Mouse (Mus musculus) retina, postnatal 7 days (tissue): ENCODE data around the gene P2ry14.
"Not testable (repeated sequence)": the region's sequence is repeated elsewhere in the genome, so short reads cannot be mapped to it uniquely, and the experiment has no call there.

ENCODE experiments used
- DNase-seq: peaks from one replicate; pipeline ENCODE4 v3.0.0-alpha.2; 2012; ENCODE audit warnings: low read depth, low spot score

The P2ry14 gene

GRCm38 (mm10) chr3:59107439-59107838, 46.0 kb downstream of the P2ry14 start:
- no peak for DNase-seq

GRCm38 (mm10) chr3:59104462-59104861, 49.0 kb downstream of the P2ry14 start:
- DNase-seq, result peak; percentile 29

- DNase-seq, result no peak
These were observed 51.3 kb downstream of the P2ry14 start for GRCm38 (mm10) chr3:59102146-59102545.

DNA sequence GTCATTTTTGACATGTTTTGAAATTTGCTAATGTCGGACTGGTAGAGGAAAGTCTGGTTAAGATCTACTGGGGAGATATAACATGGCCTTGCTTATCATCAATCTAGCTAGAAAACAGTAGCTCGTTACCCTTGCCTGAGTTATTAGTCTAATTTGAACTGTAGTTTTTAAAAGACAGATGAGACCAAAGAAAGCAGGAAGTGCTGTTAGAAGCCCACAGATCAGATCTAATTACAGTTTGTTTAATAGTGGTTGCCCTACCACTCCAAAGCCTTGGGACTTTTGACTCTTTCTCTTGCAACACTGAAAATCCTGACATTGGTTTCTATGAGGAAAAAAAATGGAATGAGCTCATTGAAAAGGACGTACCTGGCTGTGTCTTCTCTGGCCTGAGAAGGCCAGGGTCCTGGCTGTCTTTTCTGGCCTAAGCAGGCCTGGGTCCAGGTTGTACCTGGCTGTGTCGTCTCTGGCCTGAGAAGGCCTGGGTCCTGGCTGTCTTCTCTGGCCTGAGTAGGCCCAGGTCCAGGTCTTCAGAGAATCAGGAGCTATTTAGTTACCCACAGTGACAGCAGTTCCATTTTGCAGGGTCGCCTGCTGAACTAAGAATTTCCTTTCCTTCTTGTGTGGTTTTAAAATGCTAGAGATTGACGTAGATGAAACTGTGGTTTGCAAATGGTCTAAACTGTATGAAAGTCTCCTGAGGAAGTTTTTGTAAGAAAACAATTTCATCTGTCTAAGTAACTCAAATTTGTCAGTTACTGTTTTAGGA, 52.0 kb downstream of the P2ry14 start, which contains the start of gene Gpr171:
Gene Gpr171, minus strand, starts transcription at position 604 of the 769 bp plus-strand sequence.
- no peak for DNase-seq

GRCm38 (mm10) chr3:59098540-59098939, 54.9 kb downstream of the P2ry14 start:
- no peak for DNase-seq

DNA sequence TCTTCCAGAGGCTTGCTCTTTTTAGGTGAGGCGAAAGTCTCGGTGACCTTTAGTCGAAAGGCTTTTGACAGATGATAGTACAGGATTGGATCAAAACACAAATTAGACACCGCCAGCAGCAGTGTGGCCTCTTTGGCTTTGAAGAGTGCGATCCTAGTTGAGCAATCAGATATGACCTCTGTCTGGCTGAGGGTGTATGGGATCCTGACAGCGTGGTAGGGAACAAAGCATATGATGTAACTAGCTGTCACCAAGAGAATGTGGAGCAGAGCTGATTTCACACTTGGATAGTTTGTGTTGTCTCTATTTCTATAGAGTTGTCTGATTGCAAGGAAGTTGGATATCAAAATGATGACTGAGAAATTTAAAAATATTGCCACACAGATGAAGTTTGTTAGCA, 56.0 kb downstream of the P2ry14 start:
- DNase-seq, result no peak

DNA sequence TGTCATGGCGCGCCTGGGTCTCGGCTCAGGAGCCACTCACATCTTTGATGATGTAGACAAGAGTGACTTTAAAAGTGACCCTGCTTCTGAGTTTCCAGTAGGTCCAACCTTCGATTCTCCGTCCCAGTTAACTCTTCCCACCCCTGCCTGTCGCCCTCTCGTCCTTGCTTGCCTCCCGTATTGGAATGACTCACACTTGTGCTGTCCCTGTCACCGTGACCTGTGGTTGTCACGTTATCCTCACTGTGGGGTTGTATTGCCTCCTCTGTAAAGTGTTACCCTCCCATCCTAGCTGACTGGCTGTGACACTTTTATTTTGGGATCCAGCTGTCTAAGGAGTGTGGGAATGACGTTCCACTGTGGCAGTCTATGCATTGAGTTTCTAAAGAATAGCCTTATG, 60.7 kb downstream of the P2ry14 start:
- no peak for DNase-seq

DNA sequence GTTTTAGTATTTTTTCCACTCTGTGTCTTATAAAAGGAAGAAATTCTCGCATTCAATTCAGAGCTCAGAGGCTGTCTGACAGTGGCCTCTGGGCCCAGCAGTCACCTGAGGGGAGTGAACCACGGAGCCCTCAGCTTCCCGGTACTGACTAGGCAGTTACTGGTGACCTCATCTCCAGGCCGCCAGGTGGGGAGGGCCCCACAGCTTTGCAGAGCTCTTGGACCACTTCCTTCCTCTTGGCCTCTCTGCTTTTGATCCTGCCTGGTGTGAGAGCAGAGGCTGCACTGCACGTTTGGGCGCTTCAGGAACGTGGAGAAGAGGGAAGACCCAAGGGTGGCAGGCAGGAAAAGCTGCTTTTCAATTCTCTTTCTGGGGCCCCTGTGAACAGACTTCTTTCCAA, 72.5 kb downstream of the P2ry14 start:
- DNase-seq, result no peak

- DNase-seq, result no peak
These were observed 73.0 kb downstream of the P2ry14 start for GRCm38 (mm10) chr3:59080293-59080916.

DNA sequence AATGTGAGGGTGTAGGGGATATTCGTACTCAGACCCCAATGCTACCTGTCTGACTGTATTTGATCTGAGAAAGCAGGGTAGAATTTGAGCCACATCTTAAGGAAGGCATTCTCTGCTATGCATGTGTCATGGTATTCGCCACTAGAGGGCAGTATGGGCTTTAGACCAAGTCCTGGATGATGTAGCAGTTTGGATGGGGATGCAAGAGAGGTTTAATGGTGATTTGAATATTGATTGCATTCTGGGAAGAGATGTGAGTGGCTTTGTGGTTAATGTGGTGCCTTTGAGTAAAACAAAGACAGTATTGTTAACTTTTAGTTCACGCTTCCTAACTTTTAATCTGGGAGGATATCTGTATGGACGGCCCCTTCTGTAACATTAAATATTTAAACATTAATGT, 74.1 kb downstream of the P2ry14 start:
- no peak for DNase-seq

- no peak for DNase-seq
These were observed 74.8 kb downstream of the P2ry14 start for GRCm38 (mm10) chr3:59078585-59078984.

- no peak for DNase-seq
These were observed 76.1 kb downstream of the P2ry14 start for GRCm38 (mm10) chr3:59077278-59077677.

DNA sequence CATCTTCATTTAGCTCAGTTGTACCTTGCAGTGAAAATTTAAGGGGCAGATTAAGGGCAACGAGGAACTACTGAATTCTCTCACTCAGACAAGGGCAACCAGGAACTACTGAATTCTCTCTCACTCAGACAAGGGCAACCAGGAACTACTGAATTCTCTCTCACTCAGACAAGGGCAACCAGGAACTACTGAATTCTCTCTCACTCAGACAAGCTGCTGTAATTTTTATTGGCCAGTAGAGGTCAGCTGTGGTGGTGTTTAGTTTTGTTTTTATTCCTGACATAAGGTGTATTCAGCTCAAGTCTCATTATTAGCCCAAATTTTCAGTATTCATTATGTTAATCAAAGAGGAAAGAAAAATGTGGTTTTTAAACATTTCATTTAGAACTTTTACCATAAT, 84.3 kb downstream of the P2ry14 start:
- DNase-seq, result not testable (repeated sequence)

DNA sequence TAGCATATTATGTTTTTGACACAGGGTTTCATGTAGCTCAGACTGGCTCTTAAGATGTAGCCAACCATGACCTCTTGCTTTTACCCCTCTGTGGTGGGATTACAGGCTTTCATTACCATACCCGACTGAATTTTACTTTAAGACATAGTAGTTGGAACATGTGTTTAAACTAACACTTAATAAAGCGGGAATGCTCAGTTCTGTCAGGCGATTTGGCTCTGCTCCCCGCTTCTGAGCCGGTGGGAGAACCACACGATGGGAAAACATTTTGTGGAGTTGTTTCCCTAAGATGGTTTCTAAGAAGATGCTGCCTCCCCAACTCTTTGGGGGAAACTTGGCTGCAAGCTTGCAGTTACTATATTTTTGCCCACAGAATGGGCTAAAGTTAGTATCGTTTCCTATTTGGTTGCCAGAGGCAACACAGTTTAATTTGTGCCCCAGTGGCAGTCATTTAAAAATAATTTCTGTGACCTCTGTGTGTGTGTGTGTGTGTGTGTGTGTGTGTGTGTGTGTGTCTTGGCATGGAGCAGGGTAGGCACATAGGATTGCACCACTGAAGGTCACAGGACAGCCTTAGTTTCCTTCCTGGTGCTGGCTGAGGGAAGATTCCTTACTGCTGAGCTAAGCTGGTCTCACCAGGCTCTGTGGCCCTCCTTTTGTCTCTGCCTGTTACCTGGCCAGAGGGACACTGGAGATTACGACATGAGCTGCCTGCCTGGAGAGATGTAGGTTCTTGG, 86.7 kb downstream of the P2ry14 start:
- no peak for DNase-seq

GRCm38 (mm10) chr3:59065937-59066336, 87.5 kb downstream of the P2ry14 start:
- DNase-seq, result no peak
